Mouse (Mus musculus): Measurements from ENCODE around the gene Sept9. TPM values are rescaled to one million over a fixed set of nuclear protein-coding genes. Genes with fewer than 3 reads are reported as not detected.
A peak's percentile ranks its signal among the peaks of the same experiment; 100 is the strongest.

The Sept9 gene
- polyA plus RNA-seq, 1 experiment from 2014 or later: 123 TPM

DNA sequence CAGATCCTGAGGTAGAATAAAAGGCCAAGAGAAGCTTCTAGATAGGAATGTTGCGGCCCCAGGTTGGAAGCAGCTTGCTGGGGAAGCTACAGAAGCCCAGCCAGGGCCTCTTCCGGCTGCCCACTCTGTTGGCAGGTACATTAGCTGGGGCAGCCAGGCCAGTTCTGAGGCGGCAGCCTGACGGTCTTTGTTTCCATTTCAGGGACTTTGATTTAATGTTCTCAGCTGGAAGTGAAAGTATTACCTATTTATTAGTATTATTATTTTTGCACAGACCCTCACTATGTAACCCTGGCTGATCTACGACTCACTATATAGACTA, 26.7 kb downstream of the Sept9 start:
- WGBS: 63% methylated on average over 5 of the region's 5 CpGs
- H3K4me3 ChIP-seq (ENCODE audit: low read length): no peak overlapping the region
- no peak overlapping the region for H3K4me2 ChIP-seq (replicated peaks; ENCODE audit: low read depth, low read length)
- H3K9ac ChIP-seq (replicated peaks; ENCODE audit: low read length): no peak overlapping the region
- H3K9me3 ChIP-seq (ENCODE audit: low read length): no peaks in the 10 kb centered on the region
- H3K27me3 ChIP-seq (ENCODE audit: insufficient read depth, low read length): no peaks in the 10 kb centered on the region
- H3K27ac ChIP-seq (ENCODE audit: low read length): no peak overlapping the region
- H3K36me3 ChIP-seq (ENCODE audit: insufficient read depth, low read length): no peaks in the 10 kb centered on the region
- no peak for ATAC-seq (ENCODE audit: low FRiP score, low TSS enrichment)
- 0 out of 2 replicates have a peak, but pooled peaks cover 2% of the 10 kb centered on the region for H3K4me1 ChIP-seq (ENCODE audit: insufficient read depth, low read length)

DNA sequence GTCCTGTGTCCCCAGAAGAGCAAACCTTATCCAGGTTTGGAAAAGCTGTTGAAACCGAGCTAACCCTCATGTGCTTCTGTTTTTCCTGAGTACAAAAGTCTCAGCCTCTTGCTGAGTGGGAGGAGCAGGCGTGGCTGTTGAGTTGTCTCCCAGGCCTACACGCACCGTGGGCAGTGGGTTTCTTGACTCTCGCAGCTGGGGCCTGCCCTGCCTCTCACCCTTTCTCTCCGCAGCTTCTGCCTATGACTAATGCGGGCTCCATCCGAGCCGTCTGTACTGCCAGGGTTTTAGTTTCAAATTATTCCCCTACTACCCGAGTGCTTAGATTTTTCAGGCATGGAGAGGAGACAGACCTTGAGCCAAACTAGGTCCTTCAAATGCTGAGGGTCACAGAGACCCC, 28.7 kb downstream of the Sept9 start:
- Histone ChIP-seq H3K9me3 (ENCODE audit: low read length) (no peaks in the 10 kb centered on the region), H3K4me2 (replicated peaks; ENCODE audit: low read depth, low read length) (no peak overlapping the region), H3K9ac (replicated peaks; ENCODE audit: low read length) (no peak overlapping the region), H3K27me3 (ENCODE audit: insufficient read depth, low read length) (no peaks in the 10 kb centered on the region), H3K4me1 (ENCODE audit: insufficient read depth, low read length) (peaks cover 17% of the 10 kb centered on the region), H3K27ac (ENCODE audit: low read length) (no peak overlapping the region), H3K4me3 (ENCODE audit: low read length) (no peak overlapping the region), H3K36me3 (ENCODE audit: insufficient read depth, low read length) (no peaks in the 10 kb centered on the region)
- no peak for ATAC-seq (ENCODE audit: low FRiP score, low TSS enrichment)
- 45% methylated on average over 10 of the region's 10 CpGs for WGBS

DNA sequence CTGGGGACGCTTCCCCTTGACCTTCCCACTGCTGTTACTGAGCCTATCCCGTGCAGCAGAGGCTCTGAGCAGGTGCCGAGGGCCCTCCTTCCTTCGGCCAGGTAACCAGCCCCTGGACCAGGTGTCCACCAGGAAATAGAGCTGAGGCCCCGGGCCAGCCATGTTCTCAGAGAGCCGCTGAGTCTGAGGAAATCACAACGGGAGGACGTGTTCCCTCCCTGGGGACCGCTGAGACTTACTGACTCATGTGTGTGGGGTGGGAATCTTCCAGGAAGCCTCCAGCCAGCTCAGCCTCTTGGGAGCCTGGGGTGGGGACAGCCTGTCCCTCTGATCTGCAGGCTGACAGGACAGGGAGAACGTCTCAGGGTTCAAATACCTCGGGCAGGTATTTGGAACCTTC, 32.1 kb downstream of the Sept9 start:
- Histone ChIP-seq H3K4me3 (ENCODE audit: low read length) (peak overlapping the region; percentile 34), H3K9ac (replicated peaks; ENCODE audit: low read length) (peak overlapping the region; percentile 0; the same call in 1 of the 2 replicates), H3K27me3 (ENCODE audit: insufficient read depth, low read length) (no peaks in the 10 kb centered on the region), H3K4me1 (ENCODE audit: insufficient read depth, low read length) (peaks cover 45% of the 10 kb centered on the region), H3K36me3 (ENCODE audit: insufficient read depth, low read length) (no peaks in the 10 kb centered on the region), H3K27ac (ENCODE audit: low read length) (peak overlapping the region; percentile 60; the same call in 1 of the 2 replicates), H3K9me3 (ENCODE audit: low read length) (no peaks in the 10 kb centered on the region), H3K4me2 (replicated peaks; ENCODE audit: low read depth, low read length) (peak overlapping the region; percentile 55)
- ATAC-seq (ENCODE audit: low FRiP score, low TSS enrichment): peak; percentile 36; the same call in 1 of the 2 replicates
- 47% methylated on average over 11 of the region's 11 CpGs for WGBS

DNA sequence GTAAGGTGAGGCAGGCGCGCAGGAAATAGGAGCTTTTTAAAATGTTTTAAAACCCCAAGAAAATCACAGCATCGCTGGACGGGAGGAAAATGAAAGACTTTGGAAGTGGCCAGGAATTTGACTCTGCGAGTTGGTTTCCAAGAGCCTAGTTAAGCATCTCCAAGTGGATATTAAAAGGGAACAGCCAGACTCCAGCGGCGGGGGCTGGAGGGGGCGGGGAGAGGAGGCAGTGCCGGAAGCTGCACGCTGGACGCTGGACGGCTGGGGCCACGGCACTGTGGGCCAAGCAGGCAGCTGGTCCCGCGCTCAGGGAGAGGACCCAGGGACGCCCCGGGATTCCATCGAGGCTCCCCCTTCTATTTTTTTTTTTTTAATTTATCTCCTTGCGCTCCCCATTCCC, 32.6 kb downstream of the Sept9 start:
- H3K27ac ChIP-seq (ENCODE audit: low read length): peak overlapping the region; percentile 60

DNA sequence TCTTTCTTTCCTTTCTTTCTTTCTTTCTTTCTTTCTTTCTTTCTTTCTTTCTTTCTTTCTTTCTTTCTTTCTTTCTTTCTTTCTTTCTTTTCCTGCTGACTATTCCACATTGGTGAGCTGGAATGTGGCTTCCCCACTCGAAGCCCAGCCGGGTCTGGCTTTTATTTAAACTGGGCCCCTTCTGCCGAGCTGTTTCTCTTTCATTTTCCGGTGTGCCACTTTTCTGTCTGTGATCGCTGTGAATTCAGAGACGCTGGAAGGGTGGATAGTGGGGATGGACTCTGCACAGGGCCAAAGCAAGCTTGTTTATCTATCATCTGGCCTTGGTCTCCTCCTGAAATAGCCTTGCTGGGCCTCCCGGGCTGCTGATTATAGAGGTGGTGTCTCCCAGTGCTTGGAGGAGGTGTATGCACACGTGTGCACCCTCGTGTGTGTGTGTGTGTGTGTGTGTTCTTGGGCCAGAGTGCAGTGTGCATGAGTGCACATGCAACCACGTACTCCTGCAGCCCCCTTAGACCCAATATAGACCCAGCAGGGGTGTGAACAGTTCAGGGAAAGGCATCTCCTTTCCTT, 33.5 kb downstream of the Sept9 start:
- Histone ChIP-seq H3K4me3 (ENCODE audit: low read length) (peak overlapping the region; percentile 28), H3K4me2 (replicated peaks; ENCODE audit: low read depth, low read length) (peak overlapping the region; percentile 55), H3K27me3 (ENCODE audit: insufficient read depth, low read length) (no peaks in the 10 kb centered on the region), H3K36me3 (ENCODE audit: insufficient read depth, low read length) (no peaks in the 10 kb centered on the region), H3K4me1 (ENCODE audit: insufficient read depth, low read length) (peaks cover 45% of the 10 kb centered on the region), H3K9me3 (ENCODE audit: low read length) (no peaks in the 10 kb centered on the region), H3K9ac (replicated peaks; ENCODE audit: low read length) (peak overlapping the region; percentile 50), H3K27ac (ENCODE audit: low read length) (no peak overlapping the region)
- WGBS: 46% methylated on average over 10 of the region's 10 CpGs
- ATAC-seq (ENCODE audit: low FRiP score, low TSS enrichment): no peak

More for the DNA sequence above, 32.6 kb downstream of the Sept9 start:
- H3K4me2 ChIP-seq (replicated peaks; ENCODE audit: low read depth, low read length): peak overlapping the region; percentile 55
- ATAC-seq (ENCODE audit: low FRiP score, low TSS enrichment): peak; percentile 67; the same call in 1 of the 2 replicates
- H3K9ac ChIP-seq (replicated peaks; ENCODE audit: low read length): peak overlapping the region; percentile 62
- WGBS: 21% methylated on average over 19 of the region's 19 CpGs
- peak overlapping the region; percentile 34 for H3K4me3 ChIP-seq (ENCODE audit: low read length)
- peaks cover 45% of the 10 kb centered on the region for H3K4me1 ChIP-seq (ENCODE audit: insufficient read depth, low read length)
- no peaks in the 10 kb centered on the region for H3K27me3 ChIP-seq (ENCODE audit: insufficient read depth, low read length)
- no peaks in the 10 kb centered on the region for H3K9me3 ChIP-seq (ENCODE audit: low read length)
- no peaks in the 10 kb centered on the region for H3K36me3 ChIP-seq (ENCODE audit: insufficient read depth, low read length)

DNA sequence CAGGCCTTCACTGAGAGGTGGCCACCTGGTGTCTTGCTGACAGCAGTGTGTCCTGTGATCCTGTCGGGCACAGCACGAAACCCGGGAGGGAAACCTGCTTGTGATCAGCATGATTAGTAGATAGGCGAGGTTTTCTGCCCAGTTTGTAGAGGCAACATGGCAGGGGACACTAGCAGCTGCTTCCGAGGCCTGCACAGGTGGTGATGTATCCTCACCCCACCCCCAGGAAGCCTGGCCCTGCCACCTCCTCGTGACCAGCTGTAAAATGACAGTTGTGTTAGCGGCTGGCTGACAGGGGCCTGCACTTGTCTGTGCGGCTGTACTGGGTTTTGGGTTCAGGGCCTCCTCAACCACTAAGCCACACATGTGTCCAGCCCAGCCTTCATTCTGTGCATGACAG, 34.4 kb downstream of the Sept9 start:
- Histone ChIP-seq H3K27me3 (ENCODE audit: insufficient read depth, low read length) (no peaks in the 10 kb centered on the region), H3K9me3 (ENCODE audit: low read length) (no peaks in the 10 kb centered on the region), H3K4me1 (ENCODE audit: insufficient read depth, low read length) (peaks cover 49% of the 10 kb centered on the region), H3K9ac (replicated peaks; ENCODE audit: low read length) (no peak overlapping the region), H3K36me3 (ENCODE audit: insufficient read depth, low read length) (no peaks in the 10 kb centered on the region), H3K4me3 (ENCODE audit: low read length) (no peak overlapping the region), H3K4me2 (replicated peaks; ENCODE audit: low read depth, low read length) (0 out of 2 replicates have a peak overlapping the region, but pooled peaks have one; percentile 55), H3K27ac (ENCODE audit: low read length) (no peak overlapping the region)
- WGBS: 75% methylated on average over 8 of the region's 8 CpGs
- no peak for ATAC-seq (ENCODE audit: low FRiP score, low TSS enrichment)

DNA sequence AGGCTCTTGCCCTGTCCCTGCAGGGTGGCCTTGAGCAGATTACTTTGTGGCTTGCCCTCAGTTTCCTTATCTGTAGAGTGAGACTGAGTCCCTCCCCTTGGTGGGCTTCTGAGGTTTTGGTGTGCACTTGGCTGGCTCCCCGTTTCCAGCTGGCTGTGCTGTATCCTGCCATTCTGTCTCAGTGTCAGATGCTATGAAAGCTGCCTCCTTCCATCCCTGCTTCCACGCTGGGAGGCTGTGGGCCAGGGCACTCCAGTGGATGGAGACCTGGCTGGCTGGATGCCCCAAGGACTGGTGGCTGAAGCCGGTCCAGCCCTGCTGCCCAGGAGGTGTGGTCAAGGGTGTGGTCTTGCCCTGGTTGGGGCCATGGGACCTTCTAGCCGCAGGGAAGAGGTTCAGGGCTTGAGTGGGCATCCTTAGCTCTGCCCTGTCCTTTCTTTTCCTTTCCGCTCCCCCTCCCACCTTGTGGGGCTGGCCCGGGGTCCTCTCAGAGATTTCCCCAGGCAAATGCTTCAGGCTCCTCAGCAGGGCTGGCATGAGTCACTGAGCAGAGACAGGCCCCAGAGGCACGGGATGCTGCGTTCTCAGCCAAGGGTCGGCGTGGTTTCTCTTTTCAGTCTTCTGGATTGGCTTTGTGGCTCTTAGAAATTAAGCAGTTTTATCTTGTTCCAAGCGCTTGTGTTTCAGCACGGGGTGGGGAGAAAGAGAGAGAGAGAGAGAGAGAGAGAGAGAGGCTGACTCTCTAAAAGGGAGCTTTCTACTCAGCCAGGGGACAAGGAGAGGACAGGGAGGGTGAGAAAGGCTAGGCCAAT, 35.8 kb downstream of the Sept9 start:
- 0 out of 2 replicates have a peak overlapping the region, but pooled peaks have one; percentile 24 for H3K9ac ChIP-seq (replicated peaks; ENCODE audit: low read length)
- H3K27ac ChIP-seq (ENCODE audit: low read length): peak overlapping the region; percentile 37; the same call in 1 of the 2 replicates
- no peaks in the 10 kb centered on the region for H3K9me3 ChIP-seq (ENCODE audit: low read length)
- no peaks in the 10 kb centered on the region for H3K36me3 ChIP-seq (ENCODE audit: insufficient read depth, low read length)
- no peaks in the 10 kb centered on the region for H3K27me3 ChIP-seq (ENCODE audit: insufficient read depth, low read length)
- H3K4me2 ChIP-seq (replicated peaks; ENCODE audit: low read depth, low read length): no peak overlapping the region
- peaks cover 49% of the 10 kb centered on the region for H3K4me1 ChIP-seq (ENCODE audit: insufficient read depth, low read length)
- WGBS: 50% methylated on average over 12 of the region's 12 CpGs
- H3K4me3 ChIP-seq (ENCODE audit: low read length): no peak overlapping the region
- ATAC-seq (ENCODE audit: low FRiP score, low TSS enrichment): no peak

DNA sequence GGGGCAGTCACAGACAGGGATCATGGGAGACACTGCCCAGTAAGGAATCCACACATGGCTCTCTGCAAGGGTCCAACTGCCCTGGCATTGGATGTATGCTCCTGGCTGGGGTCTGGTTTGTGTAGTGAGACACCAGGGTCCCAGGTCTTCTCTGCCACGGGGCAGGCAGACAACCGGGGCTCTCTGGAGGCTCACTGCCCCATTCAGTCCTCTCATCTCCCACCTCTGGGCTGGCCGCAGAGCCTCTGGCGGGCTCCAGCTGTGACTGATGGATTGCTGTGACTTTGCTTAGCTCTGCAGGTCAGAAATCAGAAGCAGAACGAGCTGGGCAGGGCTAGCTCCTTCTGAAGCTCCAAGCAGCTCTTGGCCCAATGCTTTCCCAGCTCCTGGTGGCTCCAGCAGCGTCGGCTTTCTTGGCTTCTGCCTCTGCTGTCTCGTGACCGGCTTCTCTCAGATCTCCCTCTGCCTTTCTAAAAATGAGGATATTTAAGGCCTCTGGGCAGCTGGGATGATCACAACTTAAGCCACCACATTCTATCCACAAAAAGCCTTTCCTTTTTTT, 36.5 kb downstream of the Sept9 start:
- ATAC-seq (ENCODE audit: low FRiP score, low TSS enrichment): no peak
- 29% methylated on average over 9 of the region's 9 CpGs for WGBS
- H3K9me3 ChIP-seq (ENCODE audit: low read length): no peaks in the 10 kb centered on the region
- peaks cover 49% of the 10 kb centered on the region for H3K4me1 ChIP-seq (ENCODE audit: insufficient read depth, low read length)
- H3K27ac ChIP-seq (ENCODE audit: low read length): peak overlapping the region; percentile 31; the same call in 1 of the 2 replicates
- H3K27me3 ChIP-seq (ENCODE audit: insufficient read depth, low read length): no peaks in the 10 kb centered on the region
- no peak overlapping the region for H3K4me3 ChIP-seq (ENCODE audit: low read length)
- no peak overlapping the region for H3K9ac ChIP-seq (replicated peaks; ENCODE audit: low read length)
- no peak overlapping the region for H3K4me2 ChIP-seq (replicated peaks; ENCODE audit: low read depth, low read length)
- no peaks in the 10 kb centered on the region for H3K36me3 ChIP-seq (ENCODE audit: insufficient read depth, low read length)

DNA sequence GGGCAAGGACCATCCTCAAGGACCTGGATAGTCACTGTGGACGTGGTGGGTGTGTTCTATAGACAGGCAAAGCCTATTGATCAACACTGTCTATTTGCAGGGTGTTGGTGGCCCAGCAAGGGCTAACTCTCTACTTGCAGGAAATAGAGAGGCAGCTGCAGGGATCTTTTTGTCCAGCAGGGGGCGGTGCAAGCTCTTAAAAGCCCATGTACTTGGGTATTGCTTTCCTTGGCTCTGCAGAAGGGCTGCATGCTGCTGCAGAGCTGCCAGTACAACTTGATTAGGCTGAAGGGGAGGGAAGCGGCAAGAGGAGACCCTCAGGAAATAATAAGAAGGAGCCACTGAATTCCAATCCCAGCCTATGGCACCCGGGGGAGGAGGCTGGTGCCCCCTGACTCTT, 38.7 kb downstream of the Sept9 start:
- Histone ChIP-seq H3K9me3 (ENCODE audit: low read length) (no peaks in the 10 kb centered on the region), H3K4me3 (ENCODE audit: low read length) (no peak overlapping the region), H3K4me1 (ENCODE audit: insufficient read depth, low read length) (peaks cover 39% of the 10 kb centered on the region), H3K27ac (ENCODE audit: low read length) (no peak overlapping the region), H3K36me3 (ENCODE audit: insufficient read depth, low read length) (no peaks in the 10 kb centered on the region), H3K9ac (replicated peaks; ENCODE audit: low read length) (no peak overlapping the region), H3K4me2 (replicated peaks; ENCODE audit: low read depth, low read length) (no peak overlapping the region), H3K27me3 (ENCODE audit: insufficient read depth, low read length) (no peaks in the 10 kb centered on the region)
- ATAC-seq (ENCODE audit: low FRiP score, low TSS enrichment): peak; percentile 75
- WGBS: 0% methylated on average over 4 of the region's 4 CpGs

DNA sequence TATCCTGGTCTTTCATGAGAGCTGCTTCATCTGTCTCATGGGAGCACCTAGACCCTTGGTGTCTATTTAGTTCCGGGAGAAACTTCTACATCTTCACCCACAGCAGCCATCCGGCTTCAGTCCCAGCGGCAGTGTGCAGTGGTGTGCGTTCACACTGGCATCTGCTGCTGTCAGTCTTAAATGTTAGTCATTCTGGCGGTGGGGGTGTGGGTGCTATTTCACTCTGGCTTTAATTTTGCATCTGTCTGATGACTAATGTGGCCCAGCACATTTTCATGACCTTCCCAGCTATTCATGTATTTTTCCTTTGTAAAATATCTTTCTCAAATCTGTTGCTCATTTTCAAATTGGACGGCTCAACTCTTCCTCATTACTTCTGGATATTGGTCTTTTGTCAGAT, 40.2 kb downstream of the Sept9 start:
- Histone ChIP-seq H3K9me3 (ENCODE audit: low read length) (no peaks in the 10 kb centered on the region), H3K27ac (ENCODE audit: low read length) (no peak overlapping the region), H3K27me3 (ENCODE audit: insufficient read depth, low read length) (no peaks in the 10 kb centered on the region), H3K4me2 (replicated peaks; ENCODE audit: low read depth, low read length) (no peak overlapping the region), H3K4me1 (ENCODE audit: insufficient read depth, low read length) (peaks cover 25% of the 10 kb centered on the region), H3K9ac (replicated peaks; ENCODE audit: low read length) (no peak overlapping the region), H3K4me3 (ENCODE audit: low read length) (no peak overlapping the region), H3K36me3 (ENCODE audit: insufficient read depth, low read length) (no peaks in the 10 kb centered on the region)
- WGBS: 91% methylated on average over 6 of the region's 6 CpGs
- ATAC-seq (ENCODE audit: low FRiP score, low TSS enrichment): no peak

Data from kidney, embryonic 16.5 days (tissue).